Mouse (Mus musculus) C2C12 (cell line): Measurements from ENCODE around the gene Magi1. TPM values are rescaled to one million over a fixed set of nuclear protein-coding genes. Genes with fewer than 3 reads are reported as not detected.

Experiments
- H3K27me3 ChIP-seq: one replicate; pipeline ENCODE4 v1.6.1; 2011; ENCODE audit not compliant: control insufficient read depth, insufficient read depth, insufficient read length
- H3K36me3 ChIP-seq: one replicate; pipeline ENCODE4 v1.6.1; 2011; ENCODE audit not compliant: control insufficient read depth, insufficient read depth
- H3K4me3 ChIP-seq: one replicate; pipeline ENCODE4 v1.5.1; 2011; ENCODE audit warnings: mild to moderate bottlenecking, control low read depth; ENCODE audit not compliant: poor library complexity, insufficient read depth, severe bottlenecking
- H3K79me2 ChIP-seq: one replicate; pipeline ENCODE4 v1.6.1; 2011; ENCODE audit not compliant: control insufficient read depth, insufficient read depth
- H3K79me3 ChIP-seq: one replicate; pipeline ENCODE4 v1.6.1; 2011; ENCODE audit warnings: low read depth, control low read depth
- H3ac ChIP-seq: one replicate; pipeline ENCODE3; 2011; ENCODE audit warnings: low read depth; ENCODE audit not compliant: control insufficient read depth, insufficient read length
- CEBPB ChIP-seq: IDR thresholded peaks from one replicate; pipeline ENCODE4 v1.6.1; 2011; ENCODE audit warnings: low read depth, mild to moderate bottlenecking, control low read depth, moderate library complexity
- CTCF ChIP-seq: IDR thresholded peaks from one replicate; pipeline ENCODE4 v1.5.1; 2011; ENCODE audit not compliant: control insufficient read depth, insufficient read depth, insufficient read length
- FOSL1 ChIP-seq: IDR thresholded peaks from one replicate; pipeline ENCODE4 v1.8.0; 2011; ENCODE audit warnings: mild to moderate bottlenecking, low read length; ENCODE audit not compliant: poor library complexity, insufficient read depth, severe bottlenecking
- MAX ChIP-seq: IDR thresholded peaks from one replicate; pipeline ENCODE4 v1.6.1; 2011; ENCODE audit warnings: mild to moderate bottlenecking, control low read depth
- MYOD1 ChIP-seq: IDR thresholded peaks from one replicate; pipeline ENCODE4 v1.6.1; 2011; ENCODE audit warnings: low read depth; ENCODE audit not compliant: control insufficient read depth, insufficient read length
- MYOG ChIP-seq: IDR thresholded peaks from one replicate; pipeline ENCODE4 v1.6.1; 2011; ENCODE audit not compliant: control insufficient read depth, insufficient read length; ENCODE audit errors: extremely low read depth
- USF1 ChIP-seq: IDR thresholded peaks from one replicate; pipeline ENCODE4 v1.6.1; 2011; ENCODE audit warnings: low read depth, mild to moderate bottlenecking, control low read depth, moderate library complexity
- polyA plus RNA-seq: library from polyadenylated mRNA; unstranded; fragments of >200 nt; fragmentation: generic; extraction: Trizol; gene quantifications from one replicate; pipeline ENCODE4 v1.2.1, GENCODE M21; 2012; ENCODE audit warnings: missing spikeins

Gene Magi1
- polyA plus RNA-seq, 1 experiment: 3.8 TPM

DNA sequence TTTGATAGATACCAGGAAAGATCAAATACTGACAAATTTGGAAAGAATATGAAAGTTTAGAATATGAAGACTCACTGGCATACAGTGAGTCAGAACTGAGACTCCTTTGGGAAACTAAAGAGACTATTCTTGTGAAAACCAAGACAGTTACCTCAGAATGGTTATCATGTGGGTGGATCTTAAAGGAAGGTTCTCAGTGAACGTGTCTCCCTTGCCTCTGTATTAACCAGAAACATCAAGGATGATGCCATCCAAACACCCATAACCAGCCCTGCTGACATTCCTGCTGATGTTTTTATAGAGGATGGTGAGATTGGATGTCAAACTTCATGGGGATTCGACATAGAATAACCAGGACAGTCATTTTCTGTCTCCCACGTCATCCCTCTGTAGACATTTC lies 496.7 kb downstream of the Magi1 start:
- TF ChIP-seq CEBPB (no peak), FOSL1 (no peak), CTCF (no peak), USF1 (no peak), MYOG (no peak), MAX (no peak), MYOD1 (no peak)
- H3K27me3 ChIP-seq: no peaks in the 10 kb centered on the region

DNA sequence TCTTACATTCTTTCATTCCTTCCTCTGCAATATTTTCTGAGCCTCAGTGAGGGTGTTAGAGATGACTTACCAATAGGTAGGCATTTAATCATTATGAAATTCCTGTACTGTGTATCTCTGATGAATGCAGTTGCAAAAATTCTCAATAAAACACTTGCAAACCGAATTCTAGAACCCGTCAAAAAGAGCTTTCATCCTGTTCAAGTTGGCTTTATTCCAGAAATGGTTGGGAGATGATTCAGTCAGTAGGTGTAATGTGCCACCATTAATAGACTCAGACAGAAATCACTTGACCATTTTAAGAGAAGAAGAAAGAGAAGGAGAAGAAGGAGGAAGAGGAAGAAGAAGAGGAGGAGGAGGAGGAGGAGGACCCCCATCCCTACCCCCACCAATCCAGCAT lies 497.5 kb downstream of the Magi1 start:
- H3K79me2 ChIP-seq: no peaks in the 10 kb centered on the region
- TF ChIP-seq FOSL1 (no peak), USF1 (no peak), CEBPB (no peak), MYOG (no peak), MYOD1 (no peak), MAX (no peak), CTCF (no peak)
- H3K36me3 ChIP-seq: no peaks in the 10 kb centered on the region
- H3ac ChIP-seq: no peak overlapping the region
- no peaks in the 10 kb centered on the region for H3K27me3 ChIP-seq
- no peaks in the 10 kb centered on the region for H3K79me3 ChIP-seq
- no peak overlapping the region for H3K4me3 ChIP-seq

More for the DNA sequence above, 496.7 kb downstream of the Magi1 start:
- H3K79me3 ChIP-seq: no peaks in the 10 kb centered on the region
- no peak overlapping the region for H3ac ChIP-seq
- no peak overlapping the region for H3K4me3 ChIP-seq
- H3K36me3 ChIP-seq: no peaks in the 10 kb centered on the region
- H3K79me2 ChIP-seq: no peaks in the 10 kb centered on the region

DNA sequence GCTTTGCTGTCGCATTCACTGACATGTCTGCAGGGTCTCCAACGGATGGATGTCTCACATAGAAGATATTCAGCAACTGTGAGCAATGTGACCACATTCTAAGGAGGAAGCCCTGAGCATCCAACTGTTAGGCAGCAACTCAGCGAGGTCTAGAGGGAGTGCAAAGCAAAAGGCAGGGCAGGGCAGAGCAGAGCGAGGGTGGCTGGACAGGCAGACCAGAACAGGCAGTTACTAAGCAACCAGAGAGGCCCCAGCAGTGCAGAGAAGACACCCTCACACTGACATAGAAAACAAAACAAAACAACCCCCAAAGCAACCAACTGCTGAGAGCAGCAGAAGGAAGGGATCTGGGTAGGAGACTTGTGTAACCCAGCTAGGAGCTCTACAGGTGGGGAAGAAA lies 512.6 kb downstream of the Magi1 start:
- no peaks in the 10 kb centered on the region for H3K79me2 ChIP-seq
- no peak overlapping the region for H3ac ChIP-seq
- H3K4me3 ChIP-seq: no peak overlapping the region
- H3K27me3 ChIP-seq: no peaks in the 10 kb centered on the region
- H3K79me3 ChIP-seq: no peaks in the 10 kb centered on the region
- H3K36me3 ChIP-seq: no peaks in the 10 kb centered on the region
- no peak for TF ChIP-seq MYOG
- TF ChIP-seq USF1: no peak
- TF ChIP-seq MYOD1: no peak
- no peak for TF ChIP-seq MAX
- TF ChIP-seq CEBPB: no peak
- no peak for TF ChIP-seq CTCF
- TF ChIP-seq FOSL1: no peak

DNA sequence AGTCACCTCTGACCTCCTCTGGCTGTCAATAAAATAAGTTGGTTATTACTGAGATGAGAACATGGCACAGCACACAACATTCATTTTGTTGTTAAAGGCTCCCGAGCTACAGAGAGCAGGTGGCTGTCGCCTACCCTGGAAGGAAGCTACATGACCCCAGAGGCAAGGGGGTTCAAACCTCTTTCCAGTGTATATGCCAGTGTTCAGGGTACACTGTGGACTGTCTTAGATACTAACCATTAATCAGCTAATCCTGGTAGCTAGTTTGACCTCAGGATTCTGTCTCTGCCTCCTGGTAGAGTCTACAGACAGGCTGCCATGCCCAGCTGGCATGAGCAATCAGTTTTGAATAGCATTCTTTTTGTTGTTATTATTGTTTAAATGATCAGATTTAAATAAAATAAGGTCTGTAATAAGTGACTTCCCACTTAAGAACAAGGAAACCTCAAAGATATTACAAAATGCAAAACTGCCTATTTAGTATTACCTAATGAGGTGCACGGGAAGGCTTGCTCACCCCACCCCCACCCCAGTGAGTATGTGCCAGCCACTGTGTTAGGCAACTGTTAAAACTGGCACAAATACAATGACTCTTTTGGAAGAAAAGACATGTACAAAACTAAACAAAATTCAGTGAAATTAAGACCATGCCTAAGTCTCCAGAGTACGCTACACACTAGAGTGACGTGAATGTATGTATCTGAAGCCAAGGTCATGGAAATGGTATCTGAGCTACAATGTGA lies 513.3 kb downstream of the Magi1 start:
- H3K79me3 ChIP-seq: no peaks in the 10 kb centered on the region
- no peaks in the 10 kb centered on the region for H3K79me2 ChIP-seq
- H3ac ChIP-seq: no peak overlapping the region
- no peaks in the 10 kb centered on the region for H3K36me3 ChIP-seq
- no peak for TF ChIP-seq USF1
- TF ChIP-seq MYOD1: no peak
- no peak for TF ChIP-seq CEBPB
- no peak for TF ChIP-seq CTCF
- no peak for TF ChIP-seq FOSL1
- no peak for TF ChIP-seq MAX
- no peak for TF ChIP-seq MYOG
- no peak overlapping the region for H3K4me3 ChIP-seq
- H3K27me3 ChIP-seq: no peaks in the 10 kb centered on the region

DNA sequence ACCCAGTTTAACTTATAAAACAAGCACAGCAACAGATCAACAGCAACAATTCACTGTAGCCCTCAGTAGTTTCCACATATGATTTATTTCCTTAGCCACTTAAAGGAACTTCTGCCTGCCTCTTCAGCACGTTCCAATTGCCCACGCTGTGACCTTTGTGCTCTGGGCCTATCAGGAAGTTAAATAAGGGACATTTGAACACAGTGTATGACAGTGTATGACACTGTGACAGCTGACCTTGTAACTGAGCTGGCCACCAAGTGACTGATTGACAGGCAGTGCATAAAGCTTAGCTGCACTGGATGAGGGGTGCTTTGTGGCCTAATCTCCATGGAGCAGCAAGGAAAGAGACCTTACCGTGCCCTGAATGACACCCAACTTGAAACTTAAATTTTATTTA lies 525.6 kb downstream of the Magi1 start:
- TF ChIP-seq MAX: no peak
- no peak for TF ChIP-seq MYOD1
- no peak for TF ChIP-seq MYOG
- TF ChIP-seq CEBPB: no peak
- no peak for TF ChIP-seq CTCF
- TF ChIP-seq USF1: no peak
- TF ChIP-seq FOSL1: no peak
- no peaks in the 10 kb centered on the region for H3K27me3 ChIP-seq
- H3K79me2 ChIP-seq: no peaks in the 10 kb centered on the region
- no peaks in the 10 kb centered on the region for H3K79me3 ChIP-seq
- H3ac ChIP-seq: no peak overlapping the region
- no peaks in the 10 kb centered on the region for H3K36me3 ChIP-seq
- no peak overlapping the region for H3K4me3 ChIP-seq
